Mouse (Mus musculus) layer of hippocampus, postnatal 36 days (tissue): ENCODE data around the gene Gmpr2. TPM values are rescaled to one million over a fixed set of nuclear protein-coding genes. Genes with fewer than 3 reads are reported as not detected.

Experiments used
- DNase-seq, 2 experiments: peaks; one replicate each; pipeline ENCODE4 v3.0.0; 2022
- total RNA-seq, 2 experiments: library from RNA; stranded (reverse); gene quantifications; 2 replicates each; pipeline ENCODE4 v1.2.3; 2021

The Gmpr2 gene
- total RNA-seq, 2 experiments from 2014 or later = 24.4 to 27.9 TPM

DNA sequence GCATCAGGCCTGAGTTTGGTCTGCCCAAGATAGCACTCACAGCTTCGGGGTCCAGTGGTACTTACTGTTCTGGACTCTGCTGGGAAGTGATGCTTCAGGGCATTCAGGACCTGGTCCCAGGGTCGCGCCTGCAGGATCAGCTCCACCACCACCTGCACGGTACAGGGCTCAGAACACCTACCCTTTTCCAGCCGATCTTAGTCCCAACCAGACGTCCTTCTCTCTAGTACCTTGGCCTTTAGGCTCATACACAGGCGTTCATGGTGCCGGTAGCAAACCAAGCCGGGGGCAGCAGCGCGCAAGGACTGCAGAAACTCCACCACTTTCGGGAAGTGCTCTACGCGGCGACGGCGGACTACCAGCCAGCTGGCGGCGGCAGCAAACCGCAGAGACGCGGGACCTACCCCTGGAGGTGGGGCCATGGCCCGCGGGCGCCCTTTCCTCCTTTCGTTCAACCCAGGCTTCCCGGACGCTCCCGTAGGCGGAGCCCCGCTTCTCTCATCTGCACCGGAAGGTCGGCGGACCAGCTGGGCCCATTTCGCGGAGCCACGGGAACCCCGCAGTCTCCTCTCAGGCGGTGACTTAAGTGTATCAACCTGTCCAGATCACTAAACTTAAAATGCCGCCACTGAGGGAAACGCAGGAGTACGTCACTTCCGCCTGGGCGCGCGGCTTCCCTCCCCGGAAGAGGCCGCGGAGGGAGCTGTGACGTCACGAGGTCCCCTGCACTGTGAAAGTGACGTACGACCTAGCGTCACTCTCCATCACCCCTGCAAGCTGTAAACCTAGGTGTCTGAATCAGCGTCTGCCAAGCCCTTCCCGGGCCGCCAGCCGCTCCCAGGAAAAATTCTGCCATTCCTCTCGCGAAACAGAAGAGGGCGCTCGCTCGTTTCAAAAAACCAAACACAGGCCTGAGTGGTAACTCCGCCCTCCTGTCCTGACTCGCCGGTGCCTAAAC is 9.7 kb downstream of the Gmpr2 start, which contains the start of gene Tinf2:
Gene Tinf2 (minus strand): TSS at position 661 of the 958 bp plus-strand sequence.
- peak; percentile 93 to 96 for DNase-seq

DNA sequence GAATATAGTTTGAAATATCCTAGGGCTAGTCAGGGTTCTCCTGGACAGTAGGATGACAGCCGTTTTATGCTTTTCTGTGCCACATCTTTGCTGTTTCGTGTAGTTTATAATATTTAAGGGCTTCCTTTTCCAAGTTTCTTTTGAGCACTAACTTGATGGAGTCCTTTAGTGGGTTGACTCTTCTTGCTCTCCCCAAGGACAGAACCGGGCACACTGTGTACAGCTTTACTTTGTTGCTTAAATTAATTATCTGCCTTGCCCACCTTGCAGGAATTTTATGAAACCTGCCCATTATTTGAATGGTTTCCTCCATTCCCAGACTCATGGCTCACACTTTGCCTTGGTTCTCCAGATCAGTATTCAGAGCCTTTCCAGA is 10.4 kb downstream of the Gmpr2 start:
- DNase-seq = no peak

GRCm38 (mm10) chr14:55689433-55689832 is 17.7 kb downstream of the Gmpr2 start:
- DNase-seq = no peak

DNA sequence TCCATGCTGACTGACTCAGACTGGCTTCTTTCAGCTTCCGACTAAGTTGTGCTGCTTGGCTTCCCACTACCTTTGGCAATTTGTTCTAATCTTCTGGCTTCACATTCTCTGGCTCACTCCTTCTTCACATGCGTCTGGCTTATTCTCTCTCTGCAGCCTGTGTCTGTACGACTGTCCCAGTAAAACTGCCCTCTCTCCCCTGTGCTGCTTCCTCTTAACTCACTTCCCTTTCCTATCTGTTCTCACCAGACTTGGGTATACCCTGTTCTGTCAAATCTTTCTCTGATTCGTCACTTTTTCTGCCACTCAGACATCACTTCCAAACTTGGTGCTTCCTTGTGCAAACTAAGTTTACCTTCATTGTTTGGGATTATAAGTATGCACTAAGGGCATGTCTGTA is 25.5 kb downstream of the Gmpr2 start:
- no peak for DNase-seq

GRCm38 (mm10) chr14:55701131-55701530 is 29.4 kb downstream of the Gmpr2 start:
- no peak for DNase-seq

DNA sequence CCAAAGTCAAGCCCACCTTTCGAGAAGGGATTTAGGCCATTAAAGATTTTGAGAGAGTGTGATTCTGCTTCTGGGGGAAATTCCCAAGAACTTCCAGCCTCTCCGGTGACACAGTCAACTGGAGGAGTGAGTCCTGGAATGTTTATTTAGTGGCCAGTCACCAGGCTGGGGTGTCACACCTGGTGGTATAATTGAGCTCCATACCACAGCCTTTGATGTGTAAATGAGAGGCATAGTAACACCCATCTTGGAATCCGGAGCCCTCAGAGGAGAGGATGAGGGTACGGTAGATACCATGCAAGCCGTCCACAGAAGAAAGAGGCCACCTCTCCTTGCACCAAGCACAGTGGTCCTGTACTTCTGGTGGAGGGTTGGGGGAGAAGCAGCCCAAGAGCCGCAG is 31.0 kb downstream of the Gmpr2 start:
- DNase-seq = no peak

- no peak for DNase-seq
Measured at GRCm38 (mm10) chr14:55706051-55706600, 34.4 kb downstream of the Gmpr2 start.

GRCm38 (mm10) chr14:55707397-55707796 is 35.7 kb downstream of the Gmpr2 start:
- DNase-seq = no peak

GRCm38 (mm10) chr14:55709509-55709908 is 37.8 kb downstream of the Gmpr2 start:
- DNase-seq = no peak

- DNase-seq = no peak
Measured at GRCm38 (mm10) chr14:55711786-55712185, 40.0 kb downstream of the Gmpr2 start.

GRCm38 (mm10) chr14:55713007-55713728 is 41.4 kb downstream of the Gmpr2 start:
- DNase-seq = no peak

- DNase-seq = no peak
Measured at GRCm38 (mm10) chr14:55713729-55714122, 42.0 kb downstream of the Gmpr2 start, which contains the start of gene Tgm1. Tgm1 (minus strand) TSS chr14:55713926.

DNA sequence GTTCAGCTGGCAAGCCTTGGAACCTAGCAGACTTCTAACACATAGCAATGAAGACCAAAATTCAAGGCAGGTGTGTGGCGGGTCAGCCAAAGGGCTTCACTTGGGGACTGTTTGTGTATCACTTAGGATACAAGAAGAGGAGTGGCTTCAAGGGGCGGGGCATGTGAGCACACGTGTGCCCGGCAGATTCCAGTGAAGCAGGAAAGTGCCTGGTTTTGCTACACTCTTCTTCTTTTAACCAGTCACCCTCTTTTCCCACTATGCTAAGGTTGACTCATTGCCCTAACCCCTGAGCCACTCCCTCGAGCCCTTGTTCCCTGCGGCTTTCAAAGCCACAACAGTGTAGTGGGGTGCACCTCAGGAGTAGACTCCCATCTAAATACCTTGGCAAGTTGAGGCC is 43.2 kb downstream of the Gmpr2 start:
- no peak for DNase-seq

DNA sequence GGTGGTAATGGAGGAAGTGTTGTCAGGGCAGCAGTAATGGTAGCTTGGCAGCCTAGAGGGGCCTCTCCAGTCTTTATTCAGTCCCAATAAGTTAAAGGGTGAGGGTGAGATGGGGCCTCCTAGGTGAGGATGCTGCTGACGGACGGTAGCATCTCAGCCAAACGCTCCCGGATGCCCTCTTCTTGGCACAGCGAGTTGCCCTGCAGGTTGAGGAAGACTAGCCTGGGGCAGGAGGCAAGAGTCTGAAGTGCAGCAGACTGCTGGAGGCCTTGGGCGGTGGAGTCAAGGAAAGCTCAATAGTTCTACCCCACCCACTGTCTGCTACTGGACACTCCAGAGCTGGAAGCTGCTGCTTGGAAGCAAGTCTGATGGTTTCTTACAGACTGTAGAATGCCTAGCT is 44.5 kb downstream of the Gmpr2 start:
- no peak for DNase-seq

- no peak for DNase-seq
Measured at GRCm38 (mm10) chr14:55716884-55717283, 45.1 kb downstream of the Gmpr2 start.

DNA sequence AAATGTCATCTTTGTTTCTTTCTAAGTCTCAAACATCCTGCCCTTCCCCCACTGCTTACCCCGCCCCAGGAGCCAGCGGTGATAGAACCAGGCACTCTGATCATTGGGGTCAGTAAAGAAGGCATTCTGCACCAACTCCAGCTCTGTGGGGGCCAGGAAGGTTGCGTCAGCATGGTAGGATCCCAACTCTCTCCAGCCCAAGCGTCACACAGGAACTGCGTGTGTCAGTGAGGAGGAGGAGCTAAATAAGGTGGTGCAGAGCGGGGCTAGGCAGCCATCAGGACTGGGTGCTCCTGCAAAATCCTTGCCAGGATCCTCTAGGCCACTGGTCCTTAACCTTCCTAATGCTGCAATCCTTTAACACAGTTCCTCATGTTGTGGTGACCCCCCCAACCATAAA is 48.0 kb downstream of the Gmpr2 start:
- no peak for DNase-seq

- no peak for DNase-seq
Measured at GRCm38 (mm10) chr14:55720666-55721065, 48.9 kb downstream of the Gmpr2 start.

- DNase-seq = no peak
Measured at GRCm38 (mm10) chr14:55721076-55721475, 49.3 kb downstream of the Gmpr2 start.

GRCm38 (mm10) chr14:55721700-55722437 is 50.1 kb downstream of the Gmpr2 start, which contains the start of gene Rabggta:
Rabggta (minus strand) TSS chr14:55722263.
- DNase-seq = peak; percentile 87 to 88

GRCm38 (mm10) chr14:55722438-55722945 is 50.8 kb downstream of the Gmpr2 start:
- no peak for DNase-seq

DNA sequence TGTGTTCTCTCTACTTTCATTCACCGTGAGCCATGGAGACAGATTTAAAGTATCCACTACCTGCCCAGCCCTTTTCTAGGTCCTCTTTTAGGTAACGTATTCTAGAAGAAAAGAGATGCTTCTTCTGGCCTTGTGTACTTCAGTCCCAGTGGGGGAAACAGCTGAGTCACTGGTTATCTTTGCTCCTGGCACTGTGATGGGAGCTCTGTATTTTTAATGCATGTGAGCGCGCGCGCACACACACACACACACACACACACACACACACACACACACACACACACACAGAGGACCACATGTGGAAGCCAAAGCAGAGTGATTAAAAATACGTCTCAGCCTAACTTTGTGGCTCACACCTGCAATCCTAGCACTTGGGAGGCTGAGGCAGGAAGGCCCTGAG is 51.7 kb downstream of the Gmpr2 start:
- DNase-seq = no peak

GRCm38 (mm10) chr14:55724411-55724871 is 52.7 kb downstream of the Gmpr2 start:
- no peak for DNase-seq
